In the genomic region with DNA sequence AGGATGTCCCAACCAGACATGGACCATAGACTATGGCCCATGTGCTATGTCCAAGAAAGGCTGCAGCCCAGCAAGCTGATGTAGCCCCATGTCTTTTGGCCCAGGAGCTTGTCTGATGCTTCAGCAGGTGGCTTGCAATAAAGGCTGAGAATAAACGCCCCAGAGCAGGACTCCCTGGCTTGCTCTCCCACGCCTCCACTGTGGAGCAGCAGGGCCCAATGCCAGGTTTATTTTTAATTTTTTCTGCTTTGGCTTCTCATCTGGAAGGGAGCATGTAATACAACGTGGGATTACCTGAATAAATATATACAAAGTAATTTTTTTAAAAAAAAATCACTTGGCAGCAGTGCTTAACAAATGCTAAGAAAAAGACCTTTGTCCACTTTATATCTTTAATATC, we compare ENCODE assay signal across 29 mouse cellular contexts.
DNase-seq lines count a peak whose midpoint lies in the region; TF ChIP-seq lines count a peak whose summit lies in the region.
"Had no signal": no experiment of that assay in that cellular context is flagged by ENCODE, and none has a peak within 500 bp of the region (broad histone marks: within the 10 kb centered on the region; RNA-seq: fewer than 3 reads in every experiment).

No protein-coding gene starts in this region.

- intact Hi-C loops in heart, adult 2 months (cut with DNase I): no loop called here

- H3K4me1 ChIP-seq in heart, adult 2 months (ENCODE audit: control insufficient read depth, insufficient read depth, low read length): no peaks in the 10 kb centered on the region
- H3K4me1 ChIP-seq: embryonic facial prominence, embryonic 10.5 days; embryonic facial prominence, embryonic 13.5 days; forebrain, embryonic 10.5 days; forebrain, embryonic 13.5 days; heart, embryonic 10.5 days; heart, embryonic 13.5 days had no signal

- H3K27me3 ChIP-seq in heart, adult 2 months (ENCODE audit: control insufficient read depth, insufficient read depth, low read length): no peaks in the 10 kb centered on the region
- H3K27me3 ChIP-seq: embryonic facial prominence, embryonic 13.5 days; forebrain, embryonic 13.5 days; heart, embryonic 13.5 days had no signal

- no peak overlapping the region for H3K27ac ChIP-seq in heart, adult 2 months
- H3K27ac ChIP-seq in layer of hippocampus, adult 2 months: peak overlapping the region; percentile 62
- H3K27ac ChIP-seq: embryonic facial prominence, embryonic 10.5 days; embryonic facial prominence, embryonic 13.5 days; forebrain, embryonic 10.5 days; forebrain, embryonic 13.5 days; gastrocnemius, adult 2 months; heart, embryonic 10.5 days; heart, embryonic 13.5 days; hindbrain, embryonic 14.5 days; hindbrain, postnatal 0 days had no signal

- peak; percentile 86 for DNase-seq in heart, adult 11 months
- DNase-seq in heart, adult 2 months: no peak
- DNase-seq in layer of hippocampus, adult 2 months (ENCODE audit: low spot score in 2 of 2): peak in 1 of 2 experiments; percentile 46
- no peak for DNase-seq in layer of hippocampus, adult 9-10 months (ENCODE audit: low spot score)
- DNase-seq in right cerebral cortex, adult 18-20 months: peak; percentile 25
- no peak for DNase-seq in right cerebral cortex, postnatal 25 days
- peak; percentile 18 for DNase-seq in fat pad, adult 2 months (ENCODE audit: extremely low read depth, low read depth, low spot score)
- no peak for DNase-seq in liver
- DNase-seq: adrenal gland, adult 2 months; adrenal gland, postnatal 14 days; cerebellum, adult 11-12 months; cerebellum, adult 8-10 months; cerebellum, postnatal 10 days; cerebellum, postnatal 36 days; embryo, embryonic 11 days; gastrocnemius, adult 2 months; gastrocnemius, postnatal 14 days; heart, adult 18-20 months; heart, postnatal 14 days; heart, postnatal 4 days had no signal

- WGBS in heart, adult 2 months: 30% methylated on average over 3 of the region's 3 CpGs

- no peak for TF ChIP-seq CTCF in heart, adult 2 months (IDR thresholded peaks at IDR 0.05)
- no peak for TF ChIP-seq CTCF in layer of hippocampus, adult 2 months (conservative IDR thresholded peaks at IDR 0.05)

- H3K4me3 ChIP-seq in heart, adult 2 months: no peak overlapping the region
- H3K4me3 ChIP-seq in layer of hippocampus, adult 2 months: no peak overlapping the region
- H3K4me3 ChIP-seq: embryonic facial prominence, embryonic 10.5 days; embryonic facial prominence, embryonic 13.5 days; erythroblast, embryonic 14.5 days; forebrain, embryonic 10.5 days; forebrain, embryonic 13.5 days; gastrocnemius, adult 2 months; heart, embryonic 10.5 days; heart, embryonic 13.5 days had no signal

- no peak for TF ChIP-seq EP300 in heart, adult 2 months (IDR thresholded peaks at IDR 0.05; ENCODE audit: insufficient read depth, low read depth, low read length)

- no peak overlapping the region for H3K9ac ChIP-seq in heart, adult 2 months (ENCODE audit: low read depth, low read length)
- H3K9ac ChIP-seq: embryonic facial prominence, embryonic 13.5 days; forebrain, embryonic 13.5 days; heart, embryonic 13.5 days; hindbrain, embryonic 14.5 days had no signal

- no peaks in the 10 kb centered on the region for H3K36me3 ChIP-seq in heart, adult 2 months (ENCODE audit: control insufficient read depth, insufficient read depth, low read length)
- H3K36me3 ChIP-seq: embryonic facial prominence, embryonic 10.5 days; embryonic facial prominence, embryonic 13.5 days; forebrain, embryonic 10.5 days; heart, embryonic 10.5 days; heart, embryonic 13.5 days had no signal

- no peaks in the 10 kb centered on the region for H3K79me2 ChIP-seq in heart, adult 2 months (replicated peaks; ENCODE audit: control insufficient read depth, insufficient read depth, low read length)

- no peak for TF ChIP-seq POLR2A in heart, adult 2 months (IDR thresholded peaks at IDR 0.05; ENCODE audit: insufficient read depth, low read depth, low read length)

Comparison
In these comparisons a context has a peak if more than half of its experiments do, and no peak if none do; other contexts are left out.
1. DNase-seq: peak in heart, adult 11 months (single experiment), right cerebral cortex, adult 18-20 months (single experiment) and fat pad, adult 2 months (single experiment); none in heart, adult 2 months (0 of 2), layer of hippocampus, adult 9-10 months (single experiment), right cerebral cortex, postnatal 25 days (single experiment) and liver (single experiment).